Mouse (Mus musculus) neural tube, embryonic 10.5 days (tissue): Measurements from ENCODE around the gene Scrn1.

Experiments used
- DNase-seq: peaks from one replicate; pipeline ENCODE4 v3.0.0-alpha.2; 2017; ENCODE audit warnings: low spot score; ENCODE audit errors: extremely low spot score

Gene Scrn1

DNA sequence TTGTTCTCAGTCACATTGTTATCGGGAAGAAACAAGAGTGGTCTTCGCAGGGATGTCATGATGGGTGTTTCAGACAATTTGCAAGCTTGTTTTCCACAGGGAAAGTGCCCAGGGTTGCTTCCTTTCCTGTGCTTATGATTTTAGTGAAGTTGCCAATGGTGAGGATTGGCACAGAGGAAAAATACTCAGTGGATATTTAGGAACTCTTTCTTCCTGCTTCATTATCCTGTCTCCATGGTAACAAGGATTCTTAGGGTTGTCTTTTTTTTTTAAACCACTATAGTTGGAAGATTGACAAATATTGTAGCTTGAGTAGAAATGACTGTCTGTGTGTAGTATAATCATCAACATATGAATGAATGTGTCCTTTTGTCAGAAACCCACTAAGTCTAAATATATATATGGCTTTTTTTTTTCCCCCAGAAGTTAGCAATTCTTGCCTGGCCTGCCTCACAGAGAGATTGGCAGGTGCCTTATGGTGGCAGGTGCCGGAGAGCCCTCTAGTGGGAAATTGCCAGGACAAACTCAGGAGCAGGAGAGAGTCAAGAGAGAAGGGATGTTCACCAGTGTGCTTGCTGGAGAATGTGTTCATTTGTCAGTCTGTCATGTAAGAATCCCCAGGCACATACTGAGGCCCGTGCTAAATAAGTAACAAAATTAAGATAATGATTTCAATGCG is 87.5 kb downstream of the Scrn1 start:
- DNase-seq: no peak

DNA sequence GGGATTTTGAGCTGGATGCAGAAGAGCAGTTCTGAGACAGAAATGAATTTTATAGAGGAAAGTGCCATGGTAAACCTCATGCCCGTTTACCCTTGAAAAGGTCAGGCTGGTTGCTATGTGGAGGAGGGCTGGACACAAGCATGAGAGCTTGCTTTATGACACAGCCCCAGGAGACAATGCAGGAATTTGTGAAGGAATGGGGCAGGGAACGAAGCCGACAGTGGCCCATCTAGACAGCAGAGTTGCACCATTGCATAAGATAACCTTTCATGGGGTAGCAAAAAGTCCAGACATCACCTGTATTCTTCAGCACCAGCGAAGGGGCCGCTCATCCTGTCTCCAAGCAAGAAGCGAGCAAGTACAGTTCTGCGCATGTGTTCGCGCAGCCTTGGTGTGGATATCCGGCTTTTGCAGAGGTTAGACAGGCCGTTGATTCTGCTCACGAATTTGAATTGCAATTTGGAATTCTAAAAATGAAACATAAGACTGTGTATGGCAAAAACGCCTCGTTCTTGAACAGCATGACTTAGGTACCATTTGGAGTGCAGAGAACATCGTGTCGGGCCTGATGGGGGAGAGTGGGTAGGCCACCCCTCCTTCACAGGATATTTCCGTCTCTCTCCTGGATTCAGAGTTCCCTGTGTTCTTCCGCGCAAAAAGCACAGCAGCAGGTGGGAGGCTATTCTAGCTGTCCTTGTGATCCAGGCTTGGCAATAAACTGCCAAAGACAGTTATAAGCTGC is 90.2 kb downstream of the Scrn1 start:
- no peak for DNase-seq

DNA sequence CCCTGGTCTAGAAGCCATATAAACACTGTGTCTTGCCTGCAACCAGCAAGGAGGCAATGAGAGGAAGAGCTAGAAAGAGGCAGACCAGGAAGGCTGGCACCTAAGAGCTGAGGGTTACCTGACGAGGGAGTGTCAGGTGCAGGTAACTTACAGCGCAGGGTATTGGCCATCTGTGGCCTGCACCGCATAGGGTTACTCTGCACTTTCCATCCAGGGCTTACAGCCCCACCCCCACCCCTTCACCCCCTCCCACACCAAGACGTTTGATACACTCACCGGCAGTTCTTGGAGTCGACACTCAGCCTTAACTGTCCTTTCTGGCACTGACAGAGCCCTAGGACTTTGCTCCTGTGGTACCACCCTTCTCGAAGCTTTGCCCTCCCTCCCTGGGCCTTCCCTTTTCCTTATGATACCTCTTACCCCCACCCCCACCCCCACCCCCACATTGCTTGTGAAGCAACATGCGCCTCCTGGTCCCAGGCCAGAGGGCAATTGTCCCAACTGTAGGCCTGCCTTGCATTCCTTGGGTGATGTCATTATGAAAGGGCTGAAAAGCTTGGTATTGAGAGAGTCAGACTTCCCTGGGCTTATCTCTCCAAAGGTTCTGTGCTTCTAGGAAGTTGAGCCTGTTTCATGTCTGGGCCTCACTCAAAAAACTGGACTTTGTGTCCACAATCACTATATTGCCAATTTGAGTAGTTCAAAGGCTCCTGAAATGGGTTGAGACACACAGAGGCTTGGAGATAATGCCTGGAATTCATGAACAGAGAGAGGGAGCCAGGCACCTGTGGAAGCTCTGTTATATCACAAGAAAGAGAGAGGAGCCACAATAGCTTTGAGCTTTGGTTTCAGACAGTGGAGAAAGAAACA is 93.2 kb downstream of the Scrn1 start:
- DNase-seq: no peak

DNA sequence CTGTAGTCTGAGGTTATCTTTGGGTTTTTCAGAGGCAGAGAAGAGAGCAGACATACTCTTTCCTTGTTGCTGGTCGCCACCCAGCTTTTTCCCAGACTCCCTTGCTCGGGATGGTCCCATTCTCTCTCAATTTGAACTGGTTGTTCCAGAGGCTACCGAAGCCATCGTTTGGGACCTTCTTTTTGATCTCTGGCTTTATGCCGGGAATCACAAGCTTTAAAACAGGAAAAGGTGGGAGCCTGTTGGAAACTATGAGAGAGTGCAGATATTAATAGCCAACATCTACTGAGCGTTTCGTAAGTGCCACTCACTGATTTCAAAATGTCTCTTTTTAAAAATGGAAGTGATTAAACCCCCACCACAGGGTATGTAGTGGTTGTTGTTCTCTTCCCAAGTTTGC is 94.4 kb downstream of the Scrn1 start:
- no peak for DNase-seq

DNA sequence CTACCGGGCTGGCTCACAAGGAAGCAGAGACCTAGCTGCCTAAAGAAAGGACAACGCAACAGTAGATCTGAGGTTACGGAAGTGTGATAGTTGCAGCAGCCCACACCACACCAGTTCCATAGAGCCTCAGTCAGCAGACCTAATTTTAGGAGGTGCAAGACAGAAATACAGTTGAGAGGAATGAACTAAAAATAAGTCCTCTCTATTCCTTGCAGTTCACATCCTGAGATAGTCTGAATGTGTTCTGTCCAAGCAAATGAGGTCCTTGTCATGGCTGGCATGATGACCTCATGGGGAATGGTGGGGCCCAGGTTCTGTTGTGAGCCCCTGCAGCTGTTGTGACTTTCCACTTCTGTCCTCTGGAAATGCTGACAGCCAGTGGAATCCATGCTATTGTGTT is 98.9 kb downstream of the Scrn1 start:
- DNase-seq: no peak

DNA sequence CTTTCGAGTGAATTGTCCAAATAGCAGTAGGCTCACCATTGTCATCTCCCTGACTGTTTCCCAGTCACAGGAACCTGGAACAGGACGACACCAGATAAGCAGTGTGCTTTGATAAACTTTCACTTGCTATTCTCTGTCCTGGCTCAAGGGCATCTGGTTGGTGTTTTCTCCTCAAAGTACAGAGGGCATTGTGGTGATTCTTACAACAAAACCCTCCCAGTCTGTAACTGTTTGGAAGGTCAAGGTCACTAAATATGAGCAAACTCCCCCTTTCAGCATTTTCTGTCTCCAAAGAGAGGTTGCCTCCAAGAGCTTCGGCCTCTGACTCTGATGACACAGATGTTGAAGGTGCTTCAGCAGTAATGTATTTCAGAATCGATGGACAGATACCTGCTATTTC is 101.4 kb downstream of the Scrn1 start:
- no peak for DNase-seq

DNA sequence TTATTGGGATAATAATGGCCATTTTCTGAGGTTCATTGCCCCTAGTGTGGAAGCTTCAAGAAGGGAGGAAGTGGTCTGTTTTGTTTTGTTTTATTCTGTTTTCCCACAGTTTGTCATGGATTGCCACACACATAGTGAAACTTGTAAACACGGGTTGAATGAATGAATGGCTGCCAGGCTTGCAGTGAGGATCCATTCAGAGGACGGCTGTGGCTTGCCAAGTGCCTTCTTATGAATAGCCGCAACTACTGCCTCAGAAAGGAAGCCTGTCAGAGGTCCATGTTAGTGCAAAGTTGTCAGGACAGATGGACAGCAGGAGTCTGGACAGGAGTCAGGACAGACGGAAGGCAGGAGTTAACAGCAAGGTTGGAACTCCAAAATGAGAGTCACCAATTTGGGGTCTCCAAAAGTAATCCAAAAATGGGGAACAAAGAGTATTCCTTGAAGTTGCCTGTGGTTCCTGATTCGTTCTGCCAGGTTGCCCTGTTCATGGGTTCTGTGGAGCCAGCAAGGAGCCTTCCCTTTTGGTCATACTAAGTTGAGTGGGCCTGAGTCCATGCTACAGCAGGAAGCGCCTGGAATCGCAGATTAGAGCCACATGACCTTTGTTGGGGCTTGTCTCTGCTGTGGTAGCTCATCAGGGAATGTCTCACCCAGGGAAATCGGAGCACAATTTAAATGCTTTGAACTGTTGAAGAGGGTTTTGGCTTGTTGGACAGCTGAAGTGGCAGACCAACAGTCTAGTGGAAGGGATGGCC is 102.4 kb downstream of the Scrn1 start:
- no peak for DNase-seq

DNA sequence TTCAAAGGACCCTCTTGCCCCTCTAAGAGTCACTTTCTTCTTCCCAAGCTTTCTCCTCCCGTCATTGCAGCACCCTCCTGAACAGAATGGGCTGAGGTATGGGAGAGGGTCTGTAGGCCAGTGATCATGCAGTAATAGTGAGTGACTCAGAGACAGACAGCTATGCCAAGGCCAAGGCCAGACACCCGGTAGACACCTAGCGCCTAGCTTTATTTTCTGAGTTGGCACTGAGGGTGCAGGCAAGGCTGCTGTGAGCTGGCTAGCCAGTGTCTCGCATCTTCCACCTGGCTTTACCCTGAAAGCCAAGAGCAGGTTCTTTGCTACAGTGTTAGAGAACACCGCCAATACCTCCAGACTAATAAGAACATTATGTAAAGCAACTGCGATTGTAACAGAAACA is 103.5 kb downstream of the Scrn1 start:
- DNase-seq: no peak

DNA sequence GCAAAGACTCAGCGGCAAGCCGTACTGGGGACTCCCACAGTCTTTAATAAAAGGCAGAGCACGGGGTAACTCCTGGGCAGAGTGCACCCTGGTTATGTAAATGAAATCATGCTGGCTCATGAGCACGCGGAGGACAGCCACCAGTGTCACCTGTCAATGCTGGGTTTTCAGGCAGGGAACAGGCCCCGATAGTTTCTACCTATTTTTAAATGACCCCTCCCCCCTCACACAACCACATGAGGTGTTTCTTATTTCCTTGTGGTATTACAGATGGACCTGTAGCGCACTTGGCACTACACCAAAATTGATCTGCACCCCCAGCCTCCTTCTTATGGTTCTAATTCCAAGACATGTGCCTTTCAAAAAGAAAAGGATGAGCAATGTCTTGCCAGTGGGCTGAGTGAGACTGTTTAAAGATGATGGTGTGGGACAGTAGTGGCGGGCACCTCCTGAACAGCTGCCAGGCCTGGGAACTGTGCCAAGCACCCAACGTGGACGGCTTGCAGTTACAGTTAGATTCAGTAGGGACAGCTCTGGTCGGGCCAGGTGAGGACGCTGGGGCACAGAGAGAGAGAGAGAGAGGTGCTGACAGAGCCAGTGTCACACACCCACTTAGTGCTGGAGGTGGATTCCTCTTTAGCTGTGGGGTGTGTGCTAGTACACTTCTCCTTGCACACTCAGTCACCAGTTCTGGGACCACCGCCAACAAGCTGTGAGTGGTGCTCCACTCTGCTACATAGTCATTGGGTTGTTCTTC is 105.2 kb downstream of the Scrn1 start:
- no peak for DNase-seq

DNA sequence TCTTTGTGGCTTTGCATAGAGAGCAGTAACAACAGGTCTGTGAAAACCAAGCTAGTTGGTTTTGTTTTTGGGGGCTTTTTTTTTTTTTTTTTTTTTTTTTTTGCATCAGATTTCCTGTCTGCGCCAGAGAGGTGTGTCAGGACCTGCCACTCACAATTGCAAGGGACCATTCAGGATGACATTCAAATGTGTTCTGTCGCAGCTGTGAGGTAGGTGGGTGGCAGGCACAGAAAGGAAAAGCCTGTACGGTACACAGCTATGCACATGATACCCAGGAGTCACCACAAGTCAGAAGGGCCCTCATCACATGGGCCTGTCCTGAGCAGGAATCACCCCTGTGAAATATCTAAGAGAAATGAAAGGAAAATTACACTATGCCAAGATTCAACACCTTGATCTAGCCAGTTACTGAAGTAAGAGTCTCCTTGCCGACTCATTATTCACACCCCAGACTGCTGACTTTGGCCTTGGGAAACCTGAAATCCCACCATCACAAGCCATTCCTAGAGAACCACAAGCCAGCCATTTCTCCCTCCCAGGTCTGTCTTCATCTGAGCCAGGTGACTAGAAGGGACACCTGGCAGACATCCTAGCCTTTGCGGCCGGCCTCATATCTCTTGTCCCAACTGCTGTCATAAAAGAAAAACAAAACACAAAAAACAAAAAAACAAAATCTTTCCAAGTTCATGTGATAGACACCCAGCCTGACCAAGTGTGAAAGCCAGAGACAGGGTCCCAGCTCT is 105.9 kb downstream of the Scrn1 start:
- DNase-seq: no peak

DNA sequence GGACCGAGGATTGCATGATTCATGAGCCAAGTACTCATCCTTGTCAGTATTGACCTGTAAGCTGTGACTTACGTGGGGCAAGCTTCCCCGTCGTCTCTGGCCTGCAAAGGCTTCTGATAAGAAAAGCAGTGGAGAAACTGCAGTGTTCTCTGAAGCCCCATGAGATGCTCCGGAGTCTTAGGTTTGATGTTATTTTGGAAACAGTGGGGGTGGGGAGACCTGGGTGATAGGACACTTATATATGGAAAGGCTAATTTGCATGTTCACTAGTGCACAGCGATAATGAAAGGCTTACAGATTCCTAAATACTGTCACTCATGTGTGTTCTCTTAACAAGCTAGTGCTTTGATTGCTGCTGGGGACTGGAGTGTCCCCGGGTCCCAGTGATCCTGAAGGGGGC is 106.6 kb downstream of the Scrn1 start:
- no peak for DNase-seq
